Mouse (Mus musculus): ENCODE data around the gene Atm.

Atm gene

DNA sequence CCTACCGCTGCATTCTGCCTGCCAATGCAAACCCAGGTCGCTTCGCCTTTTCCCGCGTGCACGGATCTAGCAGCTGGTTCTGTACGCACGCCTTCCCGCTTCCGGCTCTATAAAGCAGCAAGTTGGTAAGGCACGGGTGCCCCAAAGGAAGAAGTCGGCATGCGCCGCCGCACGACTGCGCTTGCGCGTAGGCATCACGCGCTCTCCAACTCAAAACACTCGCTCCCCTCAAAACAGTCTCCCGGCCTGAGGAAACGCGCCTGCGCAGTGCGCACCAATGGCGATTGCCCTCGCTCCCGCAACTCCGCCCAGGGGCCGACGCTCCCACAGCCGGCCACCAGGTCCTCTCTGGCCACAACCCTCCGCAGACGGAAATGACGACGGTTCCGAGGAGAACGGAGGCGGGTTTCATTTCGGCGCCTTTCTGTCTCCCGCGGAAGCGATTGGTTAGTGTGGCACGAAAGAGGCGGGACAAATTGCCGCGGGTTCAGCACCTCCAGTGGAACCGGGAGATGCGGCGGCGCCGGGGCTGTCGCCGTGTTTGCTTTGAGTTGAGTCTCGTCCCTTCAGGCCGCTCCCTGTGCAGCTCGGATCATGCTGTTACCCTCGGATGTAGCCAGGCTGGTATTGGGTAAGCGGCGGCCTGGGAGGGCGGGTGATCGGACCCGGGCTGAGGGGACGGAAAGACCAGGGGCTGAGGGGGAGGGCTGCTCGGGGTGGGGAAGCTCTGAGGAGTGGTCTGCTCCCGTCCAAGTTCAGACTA, at the start of gene Atm, which contains the start of gene Npat:
Gene Atm (minus strand): TSS at position 183 of the 763 bp plus-strand sequence.
Gene Npat (plus strand): TSS at position 490 of the 763 bp plus-strand sequence.
- DNase-seq: peak; percentile 99

DNA sequence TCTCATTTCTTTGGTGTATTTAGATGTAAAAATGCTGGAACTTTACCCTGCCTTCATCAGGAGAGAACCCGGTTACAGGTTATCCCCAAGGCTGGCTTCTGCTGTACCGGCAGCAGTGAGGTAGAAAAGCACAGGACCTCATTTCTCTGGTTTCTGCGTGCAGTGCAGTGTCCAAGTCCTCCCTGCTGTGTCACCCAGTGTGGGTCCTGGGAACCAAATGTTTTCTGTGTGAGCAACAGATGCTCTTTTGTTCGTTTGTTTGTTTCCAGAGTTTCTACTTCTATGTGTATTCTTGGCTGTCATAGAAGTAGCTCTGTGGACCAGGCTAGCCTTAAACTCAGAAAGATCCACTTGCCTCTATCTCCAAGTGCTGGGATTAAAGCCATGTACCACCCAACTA, 45.3 kb upstream of the Atm start:
- DNase-seq: no peak

- DNase-seq: no peak
These were observed 39.2 kb upstream of the Atm start for GRCm38 (mm10) chr9:53575721-53576120.

DNA sequence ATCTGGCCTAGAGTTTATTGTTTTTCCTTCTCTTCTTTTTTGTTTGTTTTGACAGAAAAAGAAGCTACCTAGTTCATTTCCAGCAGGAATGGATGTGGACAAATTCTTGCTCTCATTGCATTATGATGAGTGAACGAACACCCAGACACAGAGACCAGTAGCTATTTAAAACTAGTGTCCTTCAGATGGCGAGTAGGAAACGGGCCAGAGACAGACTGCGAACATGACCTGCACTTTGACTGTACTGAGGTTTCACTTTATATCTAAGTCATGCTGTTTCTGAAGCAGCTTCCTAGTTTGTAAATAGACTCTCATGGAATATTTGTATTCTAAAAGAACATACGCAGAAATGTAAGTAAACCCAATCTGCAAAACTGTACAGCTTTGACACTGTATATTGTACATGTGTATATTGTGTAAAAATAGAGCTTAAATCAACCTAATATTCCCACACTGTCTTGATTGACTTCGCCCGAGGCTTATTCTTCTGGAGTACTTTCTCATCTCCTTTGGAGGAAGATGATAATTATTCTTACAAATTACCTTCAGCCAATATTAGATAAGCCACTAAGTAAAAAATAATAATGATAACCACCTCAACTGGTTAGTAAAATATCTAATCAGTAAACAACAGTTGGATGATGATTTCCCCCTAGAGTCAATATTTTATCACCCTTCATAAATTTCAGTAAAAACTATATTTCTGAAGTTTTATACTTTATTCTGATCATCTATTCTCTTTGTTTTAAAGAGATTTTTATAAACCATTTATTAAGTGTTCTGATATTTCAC, 36.2 kb upstream of the Atm start:
- no peak for DNase-seq

GRCm38 (mm10) chr9:53570662-53571061, 34.1 kb upstream of the Atm start:
- DNase-seq: no peak

DNA sequence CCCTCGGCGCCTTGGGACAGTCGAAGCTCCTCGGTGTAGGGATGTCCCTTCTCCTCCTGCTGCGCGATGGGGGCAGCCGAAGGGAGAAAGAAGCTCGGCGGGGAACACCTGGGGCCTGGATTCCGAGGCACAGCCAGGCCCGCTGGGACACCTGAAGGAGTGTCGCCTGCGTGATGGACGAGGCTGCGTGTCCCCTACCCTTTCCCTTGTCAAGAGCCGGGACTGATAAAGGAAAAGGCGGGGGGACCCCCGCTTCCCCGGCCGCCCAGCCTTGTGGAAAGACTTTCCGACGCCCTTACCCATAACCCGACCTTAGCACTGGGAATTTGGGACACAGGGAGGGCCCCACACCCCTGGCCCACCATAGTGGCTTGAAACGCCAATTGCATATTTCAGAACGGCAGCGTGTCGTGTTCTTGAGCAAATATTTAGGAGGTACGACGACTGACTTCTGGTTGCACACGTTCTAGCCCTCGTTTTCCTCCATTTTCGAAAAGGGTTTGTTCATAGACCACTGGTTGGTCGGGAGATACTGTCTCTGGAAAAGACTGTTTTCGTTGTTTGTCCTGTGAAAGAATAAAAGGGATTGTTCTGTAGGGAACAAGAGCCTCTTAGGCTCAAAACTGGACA, 911 bp upstream of the Atm start:
- no peak for DNase-seq

DNA sequence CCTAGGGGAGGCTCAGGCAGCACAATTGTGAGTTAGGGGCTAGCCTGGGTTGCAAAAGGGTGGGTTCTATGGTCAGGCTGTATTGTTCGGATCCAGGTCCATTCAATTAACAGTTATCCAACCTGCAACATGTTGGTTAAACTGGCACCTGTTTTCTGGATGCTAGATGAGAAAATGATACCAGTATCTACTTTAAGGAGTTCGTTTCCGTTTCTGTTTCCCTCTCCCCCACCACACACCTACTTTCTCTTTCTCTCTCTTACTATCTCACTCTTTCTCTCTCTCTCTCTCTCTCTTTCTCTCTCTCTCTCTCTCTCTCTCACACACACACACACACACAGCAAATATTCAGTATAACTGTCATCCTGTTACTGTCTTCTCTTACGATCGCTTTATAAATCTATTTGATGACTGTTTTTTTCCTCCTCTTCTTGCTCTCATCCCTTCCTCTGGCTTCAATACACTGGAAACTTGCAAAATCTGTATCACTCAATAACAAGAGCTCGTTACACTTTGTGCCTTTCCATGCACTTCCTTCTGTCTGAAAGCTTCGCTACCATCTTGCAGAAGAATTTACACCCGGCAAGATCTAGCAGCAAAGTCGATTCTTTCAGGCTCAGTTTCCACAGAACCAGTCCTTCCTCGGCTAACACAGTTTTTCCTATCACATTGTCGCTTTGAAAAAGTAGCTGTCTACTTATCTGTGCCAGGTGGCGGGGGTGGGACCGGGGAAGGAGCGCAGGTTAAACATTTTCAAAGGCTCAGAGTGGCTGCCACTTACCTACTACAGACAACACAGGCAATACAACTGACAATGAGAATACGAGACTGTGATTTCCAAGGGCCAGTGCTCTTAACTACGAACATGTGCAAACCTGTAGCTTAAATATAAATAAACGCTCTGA, 872 bp downstream of the Atm start:
- DNase-seq: no peak

GRCm38 (mm10) chr9:53517373-53518009, 19.0 kb downstream of the Atm start:
- no peak for DNase-seq

- no peak for DNase-seq
These were observed 22.4 kb downstream of the Atm start for GRCm38 (mm10) chr9:53514091-53514490.

- DNase-seq: no peak
These were observed 28.5 kb downstream of the Atm start for GRCm38 (mm10) chr9:53508053-53508452.

DNA sequence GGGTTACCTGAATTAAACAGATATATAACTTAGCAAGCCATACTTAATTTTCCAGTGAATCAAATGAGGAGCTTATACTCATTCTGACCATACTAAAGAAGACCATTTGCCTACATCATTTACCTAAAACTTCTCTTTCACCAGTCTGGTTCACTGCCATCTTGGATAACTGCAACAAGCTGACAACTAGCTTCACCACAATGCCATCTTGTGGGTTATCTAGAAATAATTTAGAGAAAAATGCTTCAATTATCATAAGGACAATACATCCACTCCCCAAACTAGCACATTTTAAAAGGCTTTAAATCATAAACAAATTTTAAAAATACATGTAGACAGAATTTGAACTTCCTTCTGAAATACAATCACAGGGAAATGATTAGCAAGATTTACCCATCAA, 50.7 kb downstream of the Atm start:
- no peak for DNase-seq

DNA sequence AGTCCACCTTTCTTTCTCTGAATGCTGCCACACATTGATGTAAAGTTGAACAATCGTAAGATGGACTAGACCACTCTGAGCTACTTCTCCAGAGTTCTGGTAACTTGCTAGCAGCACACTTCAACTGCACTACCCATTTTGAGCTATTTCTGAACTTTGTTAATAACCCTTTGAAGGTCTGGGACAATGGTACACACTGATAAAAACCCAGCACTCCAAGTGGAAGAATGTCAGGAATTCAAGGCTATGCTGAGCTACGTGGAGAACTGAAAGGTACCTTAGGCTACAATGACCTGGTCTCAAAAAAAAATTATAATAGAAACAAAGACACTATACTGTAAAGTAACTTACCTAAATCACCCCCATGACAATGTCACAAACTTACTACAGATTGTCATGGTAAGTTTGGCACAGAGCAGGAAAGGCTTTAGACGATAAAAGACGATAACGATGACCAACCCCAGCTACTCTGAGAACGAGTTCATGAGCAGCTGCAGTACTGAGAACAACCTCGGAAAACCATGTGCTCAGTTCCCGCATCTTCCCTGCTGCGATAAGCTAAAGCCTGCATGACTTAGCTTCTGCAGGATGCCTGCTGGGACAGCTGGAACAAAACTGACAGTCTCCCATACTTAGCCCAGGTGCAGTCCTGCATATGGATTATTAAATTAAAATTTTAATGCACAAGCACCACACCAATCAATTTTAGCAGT, 63.6 kb downstream of the Atm start:
- DNase-seq: no peak

- DNase-seq: no peak
These were observed 84.5 kb downstream of the Atm start for GRCm38 (mm10) chr9:53452038-53452437.

DNA sequence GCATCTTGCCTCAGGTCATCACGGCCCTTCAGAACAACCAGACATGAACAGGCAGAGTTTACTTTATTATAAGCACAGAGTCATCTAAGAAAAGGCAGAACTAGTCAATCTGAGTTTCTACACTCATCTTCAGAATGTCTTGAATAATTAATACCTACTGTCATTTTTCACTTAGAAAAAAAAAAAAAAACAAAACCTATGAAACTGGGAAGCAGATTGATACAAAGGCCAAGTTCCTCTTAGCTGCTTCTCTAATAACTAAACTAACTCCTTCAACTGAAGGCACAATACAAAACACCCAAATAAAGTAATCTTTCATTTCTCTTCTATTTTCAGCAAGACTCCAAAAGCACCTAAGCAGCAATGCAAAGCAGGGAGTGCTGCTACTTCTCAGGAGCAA, 85.9 kb downstream of the Atm start:
- no peak for DNase-seq

GRCm38 (mm10) chr9:53435830-53436570, 100.5 kb downstream of the Atm start:
- no peak for DNase-seq

- no peak for DNase-seq
These were observed 108.9 kb downstream of the Atm start for GRCm38 (mm10) chr9:53427638-53428037.

DNA sequence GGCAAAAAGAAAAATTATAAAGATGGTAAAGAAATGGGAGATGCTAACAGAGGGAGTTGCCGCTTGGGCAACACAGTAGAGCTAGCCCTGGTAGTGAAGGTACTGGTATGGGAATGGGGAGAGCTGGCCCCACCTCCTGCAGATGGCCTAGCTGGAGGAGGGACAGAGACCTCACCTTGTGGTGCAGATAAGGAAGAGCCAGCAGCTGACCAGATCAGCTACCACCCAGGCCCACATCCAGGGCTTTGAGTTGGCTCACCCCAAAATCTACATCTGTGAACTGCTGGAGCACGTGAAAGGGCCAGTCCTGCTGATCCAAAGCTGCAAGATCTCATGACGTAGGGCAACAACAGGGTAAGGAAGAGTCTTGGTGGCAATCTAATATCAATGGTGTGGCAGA, 109.8 kb downstream of the Atm start:
- no peak for DNase-seq

DNA sequence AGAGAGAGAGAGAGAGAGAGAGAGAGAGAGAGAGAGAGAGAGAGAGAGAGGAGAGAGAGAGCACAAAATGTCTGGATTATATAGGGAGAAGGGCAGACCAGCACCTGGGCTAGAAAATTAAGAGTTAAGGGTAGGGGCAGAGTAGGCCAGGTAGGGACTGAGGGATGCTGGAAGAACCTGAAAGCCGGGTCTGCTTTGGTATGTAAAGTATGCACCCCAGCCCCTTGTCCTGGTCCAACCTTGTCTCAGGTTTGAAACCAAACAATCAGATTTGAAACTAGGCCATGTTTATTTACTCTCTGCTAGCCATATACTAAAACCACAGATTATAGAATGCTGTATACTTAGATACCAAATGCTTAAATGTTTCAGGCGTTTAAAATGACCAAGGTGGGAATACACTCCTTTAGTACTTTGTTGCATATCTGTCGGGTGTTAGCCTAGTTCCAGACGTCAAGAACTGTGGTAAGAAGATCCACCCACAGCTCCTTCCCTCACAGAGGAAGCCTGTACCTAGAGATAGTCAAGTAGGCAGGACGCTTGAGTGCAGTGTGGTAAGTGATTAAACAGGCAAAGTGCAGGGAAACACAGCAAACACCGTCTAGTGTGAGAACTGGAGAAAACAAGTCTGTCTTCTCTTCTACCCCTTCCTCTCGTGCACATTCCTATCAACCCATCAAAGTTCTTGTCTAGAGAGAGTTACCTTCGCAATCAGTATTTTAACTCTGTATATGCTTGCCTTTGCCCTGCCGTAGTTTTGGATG, 114.2 kb downstream of the Atm start:
- no peak for DNase-seq

GRCm38 (mm10) chr9:53409427-53409826, 127.1 kb downstream of the Atm start:
- DNase-seq: no peak

DNA sequence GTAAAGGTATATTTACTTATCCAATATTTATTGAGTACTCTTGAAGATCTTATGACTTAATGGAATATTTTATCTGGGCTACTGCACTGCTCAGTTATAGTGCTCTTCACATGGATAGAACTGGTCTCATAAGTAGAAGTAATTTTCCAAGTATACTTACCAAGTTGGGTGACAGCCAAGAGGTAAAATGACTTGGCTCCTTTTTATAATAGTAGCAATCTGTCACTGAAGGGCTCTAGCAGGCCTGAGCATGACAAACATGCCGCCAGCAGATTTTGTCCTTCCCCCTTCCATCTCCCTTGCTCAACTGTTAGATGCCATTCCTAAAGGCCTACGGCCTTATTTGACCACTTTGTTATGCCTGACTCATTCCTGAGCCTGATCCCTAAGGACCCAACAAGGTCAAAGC, 127.6 kb downstream of the Atm start:
- DNase-seq: no peak
